Mouse (Mus musculus): ENCODE results near the gene Pank3. TPM values are rescaled to one million over a fixed set of nuclear protein-coding genes. Genes with fewer than 3 reads are reported as not detected.

Pank3 gene
- polyA plus RNA-seq, 1 experiment from 2014 or later = 13.7 TPM

GRCm38 (mm10) chr11:35755546-35755945 lies 13.7 kb upstream of the Pank3 start:
- Histone ChIP-seq H3K4me1 (peaks cover 15% of the 10 kb centered on the region; the same call in 1 of the 2 replicates), H3K9ac (no peak overlapping the region), H3K27ac (no peak overlapping the region), H3K4me3 (no peak overlapping the region), H3K4me2 (no peak overlapping the region), H3K9me3 (no peaks in the 10 kb centered on the region), H3K36me3 (no peaks in the 10 kb centered on the region), H3K27me3 (no peaks in the 10 kb centered on the region)
- 33% methylated on average over 6 of the region's 6 CpGs for WGBS
- ATAC-seq (ENCODE audit: borderline replicate concordance, extremely low read depth, low FRiP score, low TSS enrichment) = no peak

- Histone ChIP-seq H3K4me3 (no peak overlapping the region), H3K4me1 (peaks cover 15% of the 10 kb centered on the region; the same call in 1 of the 2 replicates), H3K27me3 (no peaks in the 10 kb centered on the region), H3K27ac (no peak overlapping the region), H3K9me3 (no peaks in the 10 kb centered on the region), H3K4me2 (no peak overlapping the region), H3K9ac (no peak overlapping the region), H3K36me3 (no peaks in the 10 kb centered on the region)
- WGBS = 59% methylated on average over 11 of the region's 11 CpGs
- peak; percentile 74; the same call in 1 of the 2 replicates for ATAC-seq (ENCODE audit: borderline replicate concordance, extremely low read depth, low FRiP score, low TSS enrichment)
Observed at GRCm38 (mm10) chr11:35756411-35757303, 12.6 kb upstream of the Pank3 start.

GRCm38 (mm10) chr11:35760001-35760626 lies 9.2 kb upstream of the Pank3 start:
- Histone ChIP-seq H3K27ac (no peak overlapping the region), H3K4me3 (no peak overlapping the region), H3K9ac (no peak overlapping the region), H3K36me3 (no peaks in the 10 kb centered on the region), H3K4me2 (no peak overlapping the region), H3K27me3 (no peaks in the 10 kb centered on the region), H3K4me1 (peaks cover 15% of the 10 kb centered on the region; the same call in 1 of the 2 replicates), H3K9me3 (no peaks in the 10 kb centered on the region)
- WGBS = 75% methylated on average over 7 of the region's 7 CpGs
- no peak for ATAC-seq (ENCODE audit: borderline replicate concordance, extremely low read depth, low FRiP score, low TSS enrichment)

- no peaks in the 10 kb centered on the region for H3K27me3 ChIP-seq
- H3K27ac ChIP-seq = no peak overlapping the region
- H3K9me3 ChIP-seq = no peaks in the 10 kb centered on the region
- WGBS = 88% methylated on average over 4 of the region's 4 CpGs
- H3K4me2 ChIP-seq = no peak overlapping the region
- H3K4me3 ChIP-seq = no peak overlapping the region
- H3K4me1 ChIP-seq = peaks cover 15% of the 10 kb centered on the region; the same call in 1 of the 2 replicates
- H3K9ac ChIP-seq = no peak overlapping the region
- ATAC-seq (ENCODE audit: borderline replicate concordance, extremely low read depth, low FRiP score, low TSS enrichment) = no peak; the same call in 1 of the 2 replicates
- H3K36me3 ChIP-seq = no peaks in the 10 kb centered on the region
Observed at GRCm38 (mm10) chr11:35760627-35761003, 8.7 kb upstream of the Pank3 start.

- ATAC-seq (ENCODE audit: borderline replicate concordance, extremely low read depth, low FRiP score, low TSS enrichment) = no peak
- no peaks in the 10 kb centered on the region for H3K36me3 ChIP-seq
- WGBS = 83% methylated on average over 5 of the region's 5 CpGs
- no peak overlapping the region for H3K4me2 ChIP-seq
- no peaks in the 10 kb centered on the region for H3K27me3 ChIP-seq
- no peak overlapping the region for H3K4me3 ChIP-seq
- no peak overlapping the region for H3K27ac ChIP-seq
- no peak overlapping the region for H3K9ac ChIP-seq
- H3K9me3 ChIP-seq = no peaks in the 10 kb centered on the region
- peaks cover 14% of the 10 kb centered on the region for H3K4me1 ChIP-seq
Observed at GRCm38 (mm10) chr11:35766845-35767244, 2.4 kb upstream of the Pank3 start.

GRCm38 (mm10) chr11:35769746-35770437 lies 608 bp downstream of the Pank3 start:
- Histone ChIP-seq H3K36me3 (0 out of 2 replicates have a peak, but pooled peaks cover 4% of the 10 kb centered on the region), H3K4me3 (peak overlapping the region; percentile 64), H3K4me2 (peak overlapping the region; percentile 62), H3K9ac (peak overlapping the region; percentile 71), H3K27ac (peak overlapping the region; percentile 94), H3K9me3 (no peaks in the 10 kb centered on the region), H3K4me1 (peaks cover 19% of the 10 kb centered on the region), H3K27me3 (no peaks in the 10 kb centered on the region)
- under 1% methylated on average over 35 of the region's 41 CpGs for WGBS
- ATAC-seq (ENCODE audit: borderline replicate concordance, extremely low read depth, low FRiP score, low TSS enrichment) = peak; percentile 92

- H3K36me3 ChIP-seq = 0 out of 2 replicates have a peak, but pooled peaks cover 5% of the 10 kb centered on the region
- 44% methylated on average over 9 of the region's 9 CpGs for WGBS
- ATAC-seq (ENCODE audit: borderline replicate concordance, extremely low read depth, low FRiP score, low TSS enrichment) = no peak
Observed at GRCm38 (mm10) chr11:35770741-35771504, 1.6 kb downstream of the Pank3 start.

GRCm38 (mm10) chr11:35775606-35776005 lies 6.3 kb downstream of the Pank3 start:
- H3K9me3 ChIP-seq = no peaks in the 10 kb centered on the region
- H3K36me3 ChIP-seq = peaks cover 47% of the 10 kb centered on the region
- H3K27ac ChIP-seq = no peak overlapping the region
- peaks cover 16% of the 10 kb centered on the region for H3K4me1 ChIP-seq
- H3K4me3 ChIP-seq = no peak overlapping the region
- no peak overlapping the region for H3K4me2 ChIP-seq
- 96% methylated on average over 3 of the region's 3 CpGs for WGBS
- no peak overlapping the region for H3K9ac ChIP-seq
- no peaks in the 10 kb centered on the region for H3K27me3 ChIP-seq
- no peak for ATAC-seq (ENCODE audit: borderline replicate concordance, extremely low read depth, low FRiP score, low TSS enrichment)

More at GRCm38 (mm10) chr11:35770741-35771504, 1.6 kb downstream of the Pank3 start:
- peak overlapping the region; percentile 64 for H3K4me3 ChIP-seq
- H3K27me3 ChIP-seq = no peaks in the 10 kb centered on the region
- no peak overlapping the region for H3K27ac ChIP-seq
- H3K4me1 ChIP-seq = peaks cover 19% of the 10 kb centered on the region
- H3K4me2 ChIP-seq = peak overlapping the region; percentile 62
- H3K9me3 ChIP-seq = no peaks in the 10 kb centered on the region
- peak overlapping the region; percentile 71 for H3K9ac ChIP-seq

- H3K4me2 ChIP-seq = no peak overlapping the region
- peaks cover 8% of the 10 kb centered on the region; the same call in 1 of the 2 replicates for H3K4me1 ChIP-seq
- H3K9me3 ChIP-seq = no peaks in the 10 kb centered on the region
- H3K4me3 ChIP-seq = no peak overlapping the region
- no peak for ATAC-seq (ENCODE audit: borderline replicate concordance, extremely low read depth, low FRiP score, low TSS enrichment)
- no peaks in the 10 kb centered on the region for H3K27me3 ChIP-seq
- H3K36me3 ChIP-seq = peaks cover 51% of the 10 kb centered on the region
- no peak overlapping the region for H3K27ac ChIP-seq
- 86% methylated on average over 3 of the region's 3 CpGs for WGBS
- H3K9ac ChIP-seq = no peak overlapping the region
Observed at GRCm38 (mm10) chr11:35776452-35776851, 7.2 kb downstream of the Pank3 start.

GRCm38 (mm10) chr11:35780336-35780735 lies 11.1 kb downstream of the Pank3 start:
- Histone ChIP-seq H3K36me3 (peaks cover 85% of the 10 kb centered on the region), H3K9ac (no peak overlapping the region), H3K4me2 (no peak overlapping the region), H3K27ac (no peak overlapping the region), H3K9me3 (no peaks in the 10 kb centered on the region), H3K4me1 (no peaks in the 10 kb centered on the region), H3K27me3 (no peaks in the 10 kb centered on the region), H3K4me3 (no peak overlapping the region)
- no peak for ATAC-seq (ENCODE audit: borderline replicate concordance, extremely low read depth, low FRiP score, low TSS enrichment)
- 85% methylated on average over 3 of the region's 3 CpGs for WGBS

- 96% methylated on average over 3 of the region's 3 CpGs for WGBS
Observed at GRCm38 (mm10) chr11:35782444-35782843, 13.2 kb downstream of the Pank3 start.

More at GRCm38 (mm10) chr11:35782444-35782843, 13.2 kb downstream of the Pank3 start:
- no peaks in the 10 kb centered on the region for H3K27me3 ChIP-seq
- H3K4me2 ChIP-seq = no peak overlapping the region
- peaks cover 76% of the 10 kb centered on the region for H3K36me3 ChIP-seq
- H3K9ac ChIP-seq = no peak overlapping the region
- no peak overlapping the region for H3K4me3 ChIP-seq
- H3K4me1 ChIP-seq = no peaks in the 10 kb centered on the region
- no peak for ATAC-seq (ENCODE audit: borderline replicate concordance, extremely low read depth, low FRiP score, low TSS enrichment)
- no peak overlapping the region for H3K27ac ChIP-seq
- no peaks in the 10 kb centered on the region for H3K9me3 ChIP-seq
